25 mouse cellular contexts compared by ENCODE assay signal in the genomic region with DNA sequence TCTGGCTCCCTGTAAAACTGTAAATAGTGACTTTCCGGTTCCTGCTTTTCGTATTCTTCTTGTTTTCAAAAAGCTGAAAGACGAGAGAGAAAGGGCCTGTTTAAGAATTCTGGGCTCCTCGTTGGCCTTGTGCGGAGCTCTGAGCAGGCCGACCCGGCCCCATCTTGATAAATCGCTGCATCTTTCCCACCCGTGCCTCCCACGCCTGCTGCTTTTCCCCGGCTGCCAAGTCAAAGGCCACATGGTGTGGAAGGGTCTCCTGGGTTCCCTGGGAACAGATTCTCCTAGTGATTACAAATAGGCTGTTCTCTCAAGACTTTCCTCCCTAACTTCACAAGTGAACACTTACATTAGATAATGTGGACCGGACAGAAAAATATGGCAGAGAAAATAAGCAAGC.
A peak's percentile ranks its signal among the peaks of the same experiment; 100 is the strongest.
DNase-seq lines count a peak whose midpoint lies in the region; ATAC-seq and TF ChIP-seq lines count a peak whose summit lies in the region.
"Had no signal": no experiment of that assay in that cellular context is flagged by ENCODE, and none has a peak within 500 bp of the region (broad histone marks: within the 10 kb centered on the region; RNA-seq: fewer than 3 reads in every experiment).

No protein-coding gene starts in this region.

- no peak overlapping the region for H3K4me3 ChIP-seq in midbrain, embryonic 10.5 days
- H3K4me3 ChIP-seq in midbrain, embryonic 11.5 days (ENCODE audit: low read depth, low read length), result no peak overlapping the region
- no peak overlapping the region for H3K4me3 ChIP-seq in hindbrain, postnatal 0 days (ENCODE audit: low read length)
- H3K4me3 ChIP-seq: erythroblast, embryonic 14.5 days; heart, embryonic 13.5 days; neural tube, embryonic 12.5 days had no signal

- no peak for ATAC-seq in midbrain, embryonic 11.5 days (ENCODE audit: low FRiP score)
- no peak for ATAC-seq in hindbrain, postnatal 0 days
- ATAC-seq: CD4-positive, CD25-positive, alpha-beta regulatory T cell, adult 4 months; forebrain, embryonic 16.5 days; intestine, embryonic 16.5 days had no signal

- H3K4me1 ChIP-seq in midbrain, embryonic 10.5 days, result peaks cover 41% of the 10 kb centered on the region
- peaks cover 12% of the 10 kb centered on the region for H3K4me1 ChIP-seq in midbrain, embryonic 11.5 days (ENCODE audit: control insufficient read depth, insufficient read depth, low read length)
- H3K4me1 ChIP-seq in hindbrain, postnatal 0 days (ENCODE audit: insufficient read depth, low read length), result no peaks in the 10 kb centered on the region; the same call in 1 of the 2 replicates

- H3K9me3 ChIP-seq in midbrain, embryonic 10.5 days (replicated peaks), result no peaks in the 10 kb centered on the region
- no peaks in the 10 kb centered on the region for H3K9me3 ChIP-seq in midbrain, embryonic 11.5 days (ENCODE audit: control insufficient read depth, low read length)
- H3K9me3 ChIP-seq in hindbrain, postnatal 0 days (ENCODE audit: low read length), result no peaks in the 10 kb centered on the region
- H3K9me3 ChIP-seq: heart, embryonic 13.5 days; neural tube, embryonic 12.5 days had no signal

- no peak for TF ChIP-seq CTCF in hindbrain, postnatal 0 days (IDR thresholded peaks at IDR 0.05; ENCODE audit: low read depth)

- H3K4me2 ChIP-seq in midbrain, embryonic 11.5 days, result no peak overlapping the region
- H3K4me2 ChIP-seq in hindbrain, postnatal 0 days (ENCODE audit: low read depth, low read length), result no peak overlapping the region
- H3K4me2 ChIP-seq: heart, embryonic 13.5 days had no signal

- no peak overlapping the region for H3K9ac ChIP-seq in midbrain, embryonic 11.5 days (ENCODE audit: low read length)
- no peak overlapping the region for H3K9ac ChIP-seq in hindbrain, postnatal 0 days (replicated peaks; ENCODE audit: low read length)
- H3K9ac ChIP-seq: heart, embryonic 13.5 days; liver, embryonic 14.5 days; neural tube, embryonic 12.5 days had no signal

- peak overlapping the region; percentile 73 for H3K27ac ChIP-seq in midbrain, embryonic 10.5 days (replicated peaks)
- H3K27ac ChIP-seq in midbrain, embryonic 11.5 days (ENCODE audit: low read depth, low read length), result no peak overlapping the region
- peak overlapping the region; percentile 38; the same call in 1 of the 2 replicates for H3K27ac ChIP-seq in hindbrain, postnatal 0 days
- H3K27ac ChIP-seq: heart, embryonic 13.5 days; liver, embryonic 14.5 days; macrophage; neural tube, embryonic 12.5 days had no signal

- DNase-seq in midbrain, embryonic 10.5 days (ENCODE audit: low spot score), result no peak
- no peak for DNase-seq in midbrain, embryonic 11.5 days (ENCODE audit: low spot score, missing footprints)
- DNase-seq in ovary, adult 18-20 months (ENCODE audit: low spot score), result peak; percentile 24
- no peak for DNase-seq in ovary, postnatal 14 days (ENCODE audit: low spot score)
- DNase-seq in hindbrain, postnatal 0 days (ENCODE audit: low spot score), result peak; percentile 47
- no peak for DNase-seq in gastrocnemius, postnatal 10 days
- DNase-seq in kidney, postnatal 25 days, result no peak
- DNase-seq: adrenal gland, adult 2 months; adrenal gland, postnatal 36 days; cerebellum, adult 2 months; cerebellum, postnatal 14 days; heart, postnatal 14 days; kidney, adult 8-10 months; kidney, postnatal 14 days; liver; lung, adult 2 months; lung, postnatal 10 days had no signal

- WGBS in midbrain, embryonic 10.5 days, result 68% methylated on average over 12 of the region's 12 CpGs
- WGBS in midbrain, embryonic 11.5 days, result 64% methylated on average over 12 of the region's 12 CpGs
- 38% methylated on average over 12 of the region's 12 CpGs for WGBS in hindbrain, postnatal 0 days

- no peaks in the 10 kb centered on the region for H3K36me3 ChIP-seq in midbrain, embryonic 10.5 days
- H3K36me3 ChIP-seq in midbrain, embryonic 11.5 days (ENCODE audit: control insufficient read depth, insufficient read depth, low read length), result no peaks in the 10 kb centered on the region
- no peaks in the 10 kb centered on the region for H3K36me3 ChIP-seq in hindbrain, postnatal 0 days (ENCODE audit: insufficient read depth, low read length)
- H3K36me3 ChIP-seq: neural tube, embryonic 12.5 days had no signal

- H3K27me3 ChIP-seq in midbrain, embryonic 10.5 days (ENCODE audit: low read depth, poor library complexity, severe bottlenecking), result peaks cover 21% of the 10 kb centered on the region
- H3K27me3 ChIP-seq in midbrain, embryonic 11.5 days (ENCODE audit: control insufficient read depth, insufficient read depth, low read length), result no peaks in the 10 kb centered on the region; the same call in 1 of the 2 replicates
- H3K27me3 ChIP-seq in hindbrain, postnatal 0 days (ENCODE audit: insufficient read depth, low read length), result no peaks in the 10 kb centered on the region
- H3K27me3 ChIP-seq: heart, embryonic 13.5 days; neural tube, embryonic 12.5 days had no signal

Comparison
In these comparisons a context has a peak if more than half of its experiments do, and no peak if none do; other contexts are left out.
1. DNase-seq: peak in ovary, adult 18-20 months (single experiment) and hindbrain, postnatal 0 days (single experiment); none in midbrain, embryonic 10.5 days (single experiment), midbrain, embryonic 11.5 days (single experiment), ovary, postnatal 14 days (single experiment), gastrocnemius, postnatal 10 days (single experiment) and kidney, postnatal 25 days (0 of 2).